Mouse (Mus musculus) regulatory T cell (primary cell): ENCODE results near the gene Obp1b.
"Not testable (repeated sequence)": the region's sequence is repeated elsewhere in the genome, so short reads cannot be mapped to it uniquely, and the experiment has no call there.

Experiments used
- in situ Hi-C: fragments of 300-600 bp; cut with MboI, MseI; formaldehyde crosslinking; loops from one replicate; pipeline ENCODE4 v1.15.1; 2025; ENCODE audit warnings: high pct_unique_total_duplicates

Gene Obp1b

GRCm38 (mm10) chrX:78186477-78186876 is at the start of gene Obp1b:
Gene Obp1b (plus strand): TSS chrX:78186777.
- in situ Hi-C loops = loop anchor here (5.0 kb wide), 1 partner anchor 56 kb away; no protein-coding TSS in a partner anchor

GRCm38 (mm10) chrX:78202220-78202619 is 15.6 kb downstream of the Obp1b start:
- in situ Hi-C loops = not testable (repeated sequence)

GRCm38 (mm10) chrX:78202829-78203228 is 16.3 kb downstream of the Obp1b start:
- in situ Hi-C loops = no loop called here
